Mouse (Mus musculus): ENCODE data around the gene Slc17a8. TPM values are rescaled to one million over a fixed set of nuclear protein-coding genes. Genes with fewer than 3 reads are reported as not detected.
A peak's percentile ranks its signal among the peaks of the same experiment; 100 is the strongest.

Gene Slc17a8
- total RNA-seq, 1 experiment, result not detected

- no peaks in the 10 kb centered on the region for H3K36me3 ChIP-seq (ENCODE audit: control insufficient read depth, insufficient read depth, low read length, poor library complexity, severe bottlenecking)
- DNase-seq (ENCODE audit: low read depth, low spot score), result no peak
- in situ Hi-C loops (cut with MboI; ENCODE audit: low sequenced_read_pairs in 2 of 2, unreplicated experiment in 2 of 2), result loop anchor here in 1 of 2 experiments (25.0 kb wide), 1 partner anchor 293 kb away; the partner anchor contains the start of gene Ano4
- no peak overlapping the region for H3K27ac ChIP-seq (ENCODE audit: insufficient read depth, low read depth, low read length, poor library complexity, severe bottlenecking)
- H3K4me1 ChIP-seq (ENCODE audit: control insufficient read depth in 2 of 2, insufficient read depth in 2 of 2, low read length in 2 of 2, poor library complexity in 1 of 2), result no peaks in the 10 kb centered on the region
- TF ChIP-seq CHD2 (IDR thresholded peaks at IDR 0.05; ENCODE audit: low read depth, low read length), result no peak
- TF ChIP-seq MAFK (IDR thresholded peaks at IDR 0.05; ENCODE audit: insufficient read depth, low read depth, low read length), result no peak
- no peak for TF ChIP-seq ZC3H11A (IDR thresholded peaks at IDR 0.05; ENCODE audit: borderline replicate concordance, low read depth, low read length)
- TF ChIP-seq HCFC1 (IDR thresholded peaks at IDR 0.05; ENCODE audit: borderline replicate concordance, insufficient read depth, low read length), result no peak
- no peak for TF ChIP-seq ZNF384 (IDR thresholded peaks at IDR 0.05; ENCODE audit: low read depth, low read length)
- H3K4me3 ChIP-seq (ENCODE audit: insufficient read depth in 1 of 2, low read depth in 1 of 2, low read length in 2 of 2, poor library complexity in 1 of 2, severe bottlenecking in 1 of 2), result no peak overlapping the region
- H3K9me3 ChIP-seq (ENCODE audit: control insufficient read depth, insufficient read depth, low read depth, low read length), result no peaks in the 10 kb centered on the region
- no peak overlapping the region for H3K9ac ChIP-seq (ENCODE audit: insufficient read depth, low read depth, low read length, poor library complexity, severe bottlenecking)
Measured at GRCm38 (mm10) chr10:89630564-89630963, 9.5 kb upstream of the Slc17a8 start.

- TF ChIP-seq ZC3H11A (IDR thresholded peaks at IDR 0.05; ENCODE audit: borderline replicate concordance, low read depth, low read length), result peak; percentile 97
- no peak for TF ChIP-seq ZNF384 (IDR thresholded peaks at IDR 0.05; ENCODE audit: low read depth, low read length)
Measured at GRCm38 (mm10) chr10:89630052-89630451, 9.0 kb upstream of the Slc17a8 start.

GRCm38 (mm10) chr10:89626714-89627113 lies 5.7 kb upstream of the Slc17a8 start:
- H3K9me3 ChIP-seq (ENCODE audit: control insufficient read depth, insufficient read depth, low read depth, low read length), result no peaks in the 10 kb centered on the region

More at GRCm38 (mm10) chr10:89630052-89630451, 9.0 kb upstream of the Slc17a8 start:
- Histone ChIP-seq H3K36me3 (ENCODE audit: control insufficient read depth, insufficient read depth, low read length, poor library complexity, severe bottlenecking) (no peaks in the 10 kb centered on the region), H3K4me1 (ENCODE audit: control insufficient read depth in 2 of 2, insufficient read depth in 2 of 2, low read length in 2 of 2, poor library complexity in 1 of 2) (no peaks in the 10 kb centered on the region), H3K9me3 (ENCODE audit: control insufficient read depth, insufficient read depth, low read depth, low read length) (no peaks in the 10 kb centered on the region), H3K9ac (ENCODE audit: insufficient read depth, low read depth, low read length, poor library complexity, severe bottlenecking) (no peak overlapping the region), H3K4me3 (ENCODE audit: insufficient read depth in 1 of 2, low read depth in 1 of 2, low read length in 2 of 2, poor library complexity in 1 of 2, severe bottlenecking in 1 of 2) (no peak overlapping the region), H3K27ac (ENCODE audit: insufficient read depth, low read depth, low read length, poor library complexity, severe bottlenecking) (no peak overlapping the region)
- peak; percentile 63 for DNase-seq (ENCODE audit: low read depth, low spot score)
- in situ Hi-C loops (cut with MboI; ENCODE audit: low sequenced_read_pairs in 2 of 2, unreplicated experiment in 2 of 2), result loop anchor here in 1 of 2 experiments (25.0 kb wide), 1 partner anchor 293 kb away; the partner anchor contains the start of gene Ano4

GRCm38 (mm10) chr10:89624196-89624595 lies 3.1 kb upstream of the Slc17a8 start:
- no peaks in the 10 kb centered on the region for H3K9me3 ChIP-seq (ENCODE audit: control insufficient read depth, insufficient read depth, low read depth, low read length)
- in situ Hi-C loops (cut with MboI; ENCODE audit: low sequenced_read_pairs in 2 of 2, unreplicated experiment in 2 of 2), result loop anchor here in 1 of 2 experiments (10.0 kb wide), 1 partner anchor 159 kb away; no protein-coding TSS in a partner anchor
- no peak overlapping the region for H3K9ac ChIP-seq (ENCODE audit: insufficient read depth, low read depth, low read length, poor library complexity, severe bottlenecking)
- DNase-seq (ENCODE audit: low read depth, low spot score), result no peak
- no peaks in the 10 kb centered on the region for H3K4me1 ChIP-seq (ENCODE audit: control insufficient read depth in 2 of 2, insufficient read depth in 2 of 2, low read length in 2 of 2, poor library complexity in 1 of 2)
- no peak overlapping the region for H3K27ac ChIP-seq (ENCODE audit: insufficient read depth, low read depth, low read length, poor library complexity, severe bottlenecking)
- TF ChIP-seq ZC3H11A (IDR thresholded peaks at IDR 0.05; ENCODE audit: borderline replicate concordance, low read depth, low read length) (no peak), MAFK (IDR thresholded peaks at IDR 0.05; ENCODE audit: insufficient read depth, low read depth, low read length) (no peak), ZNF384 (IDR thresholded peaks at IDR 0.05; ENCODE audit: low read depth, low read length) (no peak), HCFC1 (IDR thresholded peaks at IDR 0.05; ENCODE audit: borderline replicate concordance, insufficient read depth, low read length) (no peak), CHD2 (IDR thresholded peaks at IDR 0.05; ENCODE audit: low read depth, low read length) (no peak)
- no peak overlapping the region for H3K4me3 ChIP-seq (ENCODE audit: insufficient read depth in 1 of 2, low read depth in 1 of 2, low read length in 2 of 2, poor library complexity in 1 of 2, severe bottlenecking in 1 of 2)
- H3K36me3 ChIP-seq (ENCODE audit: control insufficient read depth, insufficient read depth, low read length, poor library complexity, severe bottlenecking), result no peaks in the 10 kb centered on the region

More at GRCm38 (mm10) chr10:89626714-89627113, 5.7 kb upstream of the Slc17a8 start:
- no peak for TF ChIP-seq CHD2 (IDR thresholded peaks at IDR 0.05; ENCODE audit: low read depth, low read length)
- no peak for TF ChIP-seq MAFK (IDR thresholded peaks at IDR 0.05; ENCODE audit: insufficient read depth, low read depth, low read length)
- TF ChIP-seq ZC3H11A (IDR thresholded peaks at IDR 0.05; ENCODE audit: borderline replicate concordance, low read depth, low read length), result no peak
- TF ChIP-seq ZNF384 (IDR thresholded peaks at IDR 0.05; ENCODE audit: low read depth, low read length), result no peak
- TF ChIP-seq HCFC1 (IDR thresholded peaks at IDR 0.05; ENCODE audit: borderline replicate concordance, insufficient read depth, low read length), result no peak
- in situ Hi-C loops (cut with MboI; ENCODE audit: low sequenced_read_pairs in 2 of 2, unreplicated experiment in 2 of 2), result loop anchor here (5.0 to 25.0 kb wide), 3 partner anchors 162 to 289 kb away; partner anchors contain the start of gene Ano4 (in 1 of the 2)
- Histone ChIP-seq H3K9ac (ENCODE audit: insufficient read depth, low read depth, low read length, poor library complexity, severe bottlenecking) (no peak overlapping the region), H3K4me3 (ENCODE audit: insufficient read depth in 1 of 2, low read depth in 1 of 2, low read length in 2 of 2, poor library complexity in 1 of 2, severe bottlenecking in 1 of 2) (no peak overlapping the region), H3K36me3 (ENCODE audit: control insufficient read depth, insufficient read depth, low read length, poor library complexity, severe bottlenecking) (no peaks in the 10 kb centered on the region), H3K27ac (ENCODE audit: insufficient read depth, low read depth, low read length, poor library complexity, severe bottlenecking) (no peak overlapping the region), H3K4me1 (ENCODE audit: control insufficient read depth in 2 of 2, insufficient read depth in 2 of 2, low read length in 2 of 2, poor library complexity in 1 of 2) (no peaks in the 10 kb centered on the region)
- DNase-seq (ENCODE audit: low read depth, low spot score), result no peak

- no peak overlapping the region for H3K27ac ChIP-seq (ENCODE audit: insufficient read depth, low read depth, low read length, poor library complexity, severe bottlenecking)
- TF ChIP-seq CHD2 (IDR thresholded peaks at IDR 0.05; ENCODE audit: low read depth, low read length), result no peak
- no peak for TF ChIP-seq MAFK (IDR thresholded peaks at IDR 0.05; ENCODE audit: insufficient read depth, low read depth, low read length)
- TF ChIP-seq ZC3H11A (IDR thresholded peaks at IDR 0.05; ENCODE audit: borderline replicate concordance, low read depth, low read length), result no peak
- no peak for DNase-seq (ENCODE audit: low read depth, low spot score)
- H3K9ac ChIP-seq (ENCODE audit: insufficient read depth, low read depth, low read length, poor library complexity, severe bottlenecking), result no peak overlapping the region
- in situ Hi-C loops (cut with MboI; ENCODE audit: low sequenced_read_pairs in 2 of 2, unreplicated experiment in 2 of 2), result no loop called here
- no peaks in the 10 kb centered on the region for H3K36me3 ChIP-seq (ENCODE audit: control insufficient read depth, insufficient read depth, low read length, poor library complexity, severe bottlenecking)
- H3K4me1 ChIP-seq (ENCODE audit: control insufficient read depth in 2 of 2, insufficient read depth in 2 of 2, low read length in 2 of 2, poor library complexity in 1 of 2), result no peaks in the 10 kb centered on the region
- no peak overlapping the region for H3K4me3 ChIP-seq (ENCODE audit: insufficient read depth in 1 of 2, low read depth in 1 of 2, low read length in 2 of 2, poor library complexity in 1 of 2, severe bottlenecking in 1 of 2)
- no peaks in the 10 kb centered on the region for H3K9me3 ChIP-seq (ENCODE audit: control insufficient read depth, insufficient read depth, low read depth, low read length)
Measured at GRCm38 (mm10) chr10:89599311-89599710, 21.7 kb downstream of the Slc17a8 start.
